Mouse (Mus musculus): ENCODE data around the gene Gck. TPM values are rescaled to one million over a fixed set of nuclear protein-coding genes. Genes with fewer than 3 reads are reported as not detected.
A peak's percentile ranks its signal among the peaks of the same experiment; 100 is the strongest.

Gck gene
- polyA plus RNA-seq, 1 experiment from 2014 or later, result 0.31 TPM

- no peaks in the 10 kb centered on the region for H3K9me3 ChIP-seq (replicated peaks)
- WGBS (ENCODE audit: insufficient replicate concordance), result 70% methylated on average over 3 of the region's 3 CpGs
- no peaks in the 10 kb centered on the region for H3K27me3 ChIP-seq
- no peak for ATAC-seq (ENCODE audit: low read depth)
- no peak overlapping the region for H3K4me3 ChIP-seq (replicated peaks)
- DNase-seq, result no peak
- H3K27ac ChIP-seq, result no peak overlapping the region
- H3K4me2 ChIP-seq, result no peak overlapping the region
- no peaks in the 10 kb centered on the region for H3K36me3 ChIP-seq
- no peaks in the 10 kb centered on the region for H3K4me1 ChIP-seq (replicated peaks)
- H3K9ac ChIP-seq, result no peak overlapping the region
These were observed 23.1 kb downstream of the Gck start for GRCm38 (mm10) chr11:5926696-5927220.

GRCm38 (mm10) chr11:5924699-5925098, 25.2 kb downstream of the Gck start:
- Histone ChIP-seq H3K27ac (no peak overlapping the region), H3K4me1 (replicated peaks) (peaks cover 5% of the 10 kb centered on the region; the same call in 1 of the 2 replicates), H3K36me3 (no peaks in the 10 kb centered on the region), H3K9me3 (replicated peaks) (no peaks in the 10 kb centered on the region), H3K9ac (no peak overlapping the region), H3K4me2 (no peak overlapping the region), H3K4me3 (replicated peaks) (no peak overlapping the region), H3K27me3 (no peaks in the 10 kb centered on the region)
- 56% methylated on average over 8 of the region's 8 CpGs for WGBS (ENCODE audit: insufficient replicate concordance)
- no peak for ATAC-seq (ENCODE audit: low read depth)
- no peak for DNase-seq

- no peaks in the 10 kb centered on the region for H3K9me3 ChIP-seq (replicated peaks)
- WGBS (ENCODE audit: insufficient replicate concordance), result 26% methylated on average over 17 of the region's 17 CpGs
- peaks cover 5% of the 10 kb centered on the region; the same call in 1 of the 2 replicates for H3K4me1 ChIP-seq (replicated peaks)
- H3K27ac ChIP-seq, result 0 out of 2 replicates have a peak overlapping the region, but pooled peaks have one; percentile 18
- DNase-seq, result no peak
- no peaks in the 10 kb centered on the region for H3K27me3 ChIP-seq
- H3K36me3 ChIP-seq, result no peaks in the 10 kb centered on the region
- ATAC-seq (ENCODE audit: low read depth), result peak; percentile 71
- no peak overlapping the region for H3K9ac ChIP-seq
- H3K4me3 ChIP-seq (replicated peaks), result no peak overlapping the region
- H3K4me2 ChIP-seq, result 0 out of 2 replicates have a peak overlapping the region, but pooled peaks have one; percentile 14
These were observed 29.4 kb downstream of the Gck start for GRCm38 (mm10) chr11:5920323-5920960.

GRCm38 (mm10) chr11:5919606-5920005, 30.3 kb downstream of the Gck start:
- peak; percentile 81 for ATAC-seq (ENCODE audit: low read depth)
- 0 out of 2 replicates have a peak overlapping the region, but pooled peaks have one; percentile 18 for H3K27ac ChIP-seq
- no peak for DNase-seq

GRCm38 (mm10) chr11:5918111-5918510, 31.8 kb downstream of the Gck start:
- H3K4me2 ChIP-seq, result no peak overlapping the region
- WGBS (ENCODE audit: insufficient replicate concordance), result 53% methylated on average over 2 of the region's 2 CpGs
- no peaks in the 10 kb centered on the region for H3K9me3 ChIP-seq (replicated peaks)
- peaks cover 5% of the 10 kb centered on the region; the same call in 1 of the 2 replicates for H3K4me1 ChIP-seq (replicated peaks)
- H3K27me3 ChIP-seq, result no peaks in the 10 kb centered on the region
- H3K4me3 ChIP-seq (replicated peaks), result no peak overlapping the region
- H3K27ac ChIP-seq, result no peak overlapping the region
- H3K9ac ChIP-seq, result no peak overlapping the region
- H3K36me3 ChIP-seq, result no peaks in the 10 kb centered on the region
- ATAC-seq (ENCODE audit: low read depth), result no peak
- no peak for DNase-seq

More at GRCm38 (mm10) chr11:5919606-5920005, 30.3 kb downstream of the Gck start:
- Histone ChIP-seq H3K27me3 (no peaks in the 10 kb centered on the region), H3K9ac (no peak overlapping the region), H3K4me1 (replicated peaks) (peaks cover 5% of the 10 kb centered on the region; the same call in 1 of the 2 replicates), H3K9me3 (replicated peaks) (no peaks in the 10 kb centered on the region), H3K4me3 (replicated peaks) (no peak overlapping the region), H3K36me3 (no peaks in the 10 kb centered on the region), H3K4me2 (no peak overlapping the region)
- WGBS (ENCODE audit: insufficient replicate concordance), result 64% methylated on average over 4 of the region's 4 CpGs

- DNase-seq (no peak), ATAC-seq (ENCODE audit: low read depth) (no peak)
- Histone ChIP-seq H3K36me3 (no peaks in the 10 kb centered on the region), H3K27me3 (no peaks in the 10 kb centered on the region), H3K27ac (no peak overlapping the region), H3K4me3 (replicated peaks) (no peak overlapping the region), H3K4me1 (replicated peaks) (peaks cover 5% of the 10 kb centered on the region; the same call in 1 of the 2 replicates), H3K9ac (no peak overlapping the region), H3K4me2 (no peak overlapping the region), H3K9me3 (replicated peaks) (no peaks in the 10 kb centered on the region)
- WGBS (ENCODE audit: insufficient replicate concordance), result 59% methylated on average over 8 of the region's 8 CpGs
These were observed 33.7 kb downstream of the Gck start for GRCm38 (mm10) chr11:5916178-5916548.

GRCm38 (mm10) chr11:5915429-5916177, 34.3 kb downstream of the Gck start:
- Histone ChIP-seq H3K9me3 (replicated peaks) (no peaks in the 10 kb centered on the region), H3K27ac (no peak overlapping the region), H3K36me3 (no peaks in the 10 kb centered on the region), H3K4me2 (no peak overlapping the region), H3K9ac (no peak overlapping the region), H3K4me1 (replicated peaks) (peaks cover 5% of the 10 kb centered on the region; the same call in 1 of the 2 replicates), H3K27me3 (no peaks in the 10 kb centered on the region), H3K4me3 (replicated peaks) (no peak overlapping the region)
- WGBS (ENCODE audit: insufficient replicate concordance), result 52% methylated on average over 5 of the region's 5 CpGs
- DNase-seq, result no peak
- ATAC-seq (ENCODE audit: low read depth), result no peak

GRCm38 (mm10) chr11:5914940-5915339, 34.9 kb downstream of the Gck start:
- Histone ChIP-seq H3K27me3 (no peaks in the 10 kb centered on the region), H3K4me3 (replicated peaks) (no peak overlapping the region), H3K4me2 (no peak overlapping the region), H3K4me1 (replicated peaks) (peaks cover 2% of the 10 kb centered on the region; the same call in 1 of the 2 replicates), H3K9ac (no peak overlapping the region), H3K36me3 (no peaks in the 10 kb centered on the region), H3K9me3 (replicated peaks) (no peaks in the 10 kb centered on the region), H3K27ac (no peak overlapping the region)
- ATAC-seq (ENCODE audit: low read depth), result no peak
- 34% methylated on average over 5 of the region's 5 CpGs for WGBS (ENCODE audit: insufficient replicate concordance)
- DNase-seq, result no peak

- Histone ChIP-seq H3K4me1 (replicated peaks) (no peaks in the 10 kb centered on the region), H3K9ac (no peak overlapping the region), H3K4me3 (replicated peaks) (no peak overlapping the region), H3K9me3 (replicated peaks) (no peaks in the 10 kb centered on the region), H3K27ac (no peak overlapping the region), H3K27me3 (no peaks in the 10 kb centered on the region), H3K36me3 (no peaks in the 10 kb centered on the region), H3K4me2 (no peak overlapping the region)
- WGBS (ENCODE audit: insufficient replicate concordance), result 63% methylated on average over 4 of the region's 4 CpGs
- DNase-seq (no peak), ATAC-seq (ENCODE audit: low read depth) (no peak)
These were observed 35.9 kb downstream of the Gck start for GRCm38 (mm10) chr11:5913936-5914335.

- H3K4me1 ChIP-seq (replicated peaks), result no peaks in the 10 kb centered on the region
- WGBS (ENCODE audit: insufficient replicate concordance), result 61% methylated on average over 8 of the region's 8 CpGs
- no peak overlapping the region for H3K4me3 ChIP-seq (replicated peaks)
- no peaks in the 10 kb centered on the region for H3K36me3 ChIP-seq
- no peak overlapping the region for H3K9ac ChIP-seq
- ATAC-seq (ENCODE audit: low read depth) (0 out of 2 replicates have a peak, but pooled peaks have one; percentile 3), DNase-seq (no peak)
- H3K27ac ChIP-seq, result no peak overlapping the region
- no peak overlapping the region for H3K4me2 ChIP-seq
- no peaks in the 10 kb centered on the region for H3K27me3 ChIP-seq
- H3K9me3 ChIP-seq (replicated peaks), result no peaks in the 10 kb centered on the region
These were observed 36.6 kb downstream of the Gck start for GRCm38 (mm10) chr11:5913256-5913655.

- WGBS (ENCODE audit: insufficient replicate concordance), result 17% methylated on average over 5 of the region's 5 CpGs
- Histone ChIP-seq H3K36me3 (no peaks in the 10 kb centered on the region), H3K9ac (no peak overlapping the region), H3K4me1 (replicated peaks) (no peaks in the 10 kb centered on the region), H3K9me3 (replicated peaks) (no peaks in the 10 kb centered on the region), H3K27me3 (no peaks in the 10 kb centered on the region), H3K4me2 (no peak overlapping the region), H3K4me3 (replicated peaks) (no peak overlapping the region), H3K27ac (no peak overlapping the region)
- peak; percentile 40; the same call in 1 of the 2 replicates for ATAC-seq (ENCODE audit: low read depth)
- no peak for DNase-seq
These were observed 37.2 kb downstream of the Gck start for GRCm38 (mm10) chr11:5912635-5913034.
